Mouse (Mus musculus) olfactory bulb, adult 2 months (tissue): Measurements from ENCODE around the gene Brinp2. TPM values are rescaled to one million over a fixed set of nuclear protein-coding genes. Genes with fewer than 3 reads are reported as not detected.

Experiments
- H3K27ac ChIP-seq: fragments of 200-500 bp; 2 replicates; pipeline ENCODE4 v1.5.1; 2012; ENCODE audit warnings: low read depth, low read length; ENCODE audit not compliant: insufficient read depth
- H3K4me1 ChIP-seq: fragments of 200-500 bp; 2 replicates; pipeline ENCODE4 v1.6.1; 2012; ENCODE audit warnings: low read length; ENCODE audit not compliant: control insufficient read depth, insufficient read depth
- H3K4me3 ChIP-seq: fragments of 200-500 bp; 2 replicates; pipeline ENCODE4 v1.5.1; 2012; ENCODE audit warnings: mild to moderate bottlenecking, low read depth, low read length, moderate library complexity; ENCODE audit not compliant: insufficient read depth
- CTCF ChIP-seq: fragments of 200-500 bp; IDR thresholded peaks from 2 replicates; pipeline ENCODE4 v1.5.1; 2012; ENCODE audit warnings: low read depth, mild to moderate bottlenecking, low read length, moderate library complexity; ENCODE audit not compliant: insufficient read depth
- POLR2A ChIP-seq: fragments of 200-500 bp; IDR thresholded peaks from 2 replicates; pipeline ENCODE4 v1.6.1; 2012; ENCODE audit warnings: mild to moderate bottlenecking, low read depth, low read length, moderate library complexity; ENCODE audit not compliant: insufficient read depth
- WGBS: fragments of 180-500 bp; shearing (Covaris S2); methylation state at CpG from one replicate; pipeline ENCODE4 v1.1.7; 2018; 5-methylcytosine and 5-hydroxymethylcytosine counted together
- polyA plus RNA-seq: library from polyadenylated mRNA; stranded (reverse); fragments of >200 nt; gene quantifications from 2 replicates; pipeline ENCODE4 v1.2.4, GENCODE M21; 2012; ENCODE audit warnings: low replicate concordance; ENCODE audit not compliant: missing spikeins, insufficient read depth, insufficient read length

Gene Brinp2
- polyA plus RNA-seq, 1 experiment: not detected

GRCm38 (mm10) chr1:158310426-158311156, 45.5 kb downstream of the Brinp2 start:
- Histone ChIP-seq H3K27ac (no peak overlapping the region), H3K4me1 (peaks cover 5% of the 10 kb centered on the region), H3K4me3 (no peak overlapping the region)
- WGBS: 54% methylated on average over 5 of the region's 5 CpGs
- TF ChIP-seq POLR2A (no peak), CTCF (no peak)

- TF ChIP-seq POLR2A: no peak
- no peak for TF ChIP-seq CTCF
- no peak overlapping the region for H3K4me3 ChIP-seq
- H3K4me1 ChIP-seq: peaks cover 19% of the 10 kb centered on the region
- H3K27ac ChIP-seq: no peak overlapping the region
- WGBS: 41% methylated on average over 7 of the region's 7 CpGs
Observed at GRCm38 (mm10) chr1:158297042-158297441, 59.1 kb downstream of the Brinp2 start.

- Histone ChIP-seq H3K4me3 (no peak overlapping the region), H3K4me1 (peaks cover 22% of the 10 kb centered on the region), H3K27ac (no peak overlapping the region)
- 70% methylated on average over 8 of the region's 8 CpGs for WGBS
- TF ChIP-seq CTCF: no peak
- no peak for TF ChIP-seq POLR2A
Observed at GRCm38 (mm10) chr1:158296287-158296931, 59.7 kb downstream of the Brinp2 start.

GRCm38 (mm10) chr1:158295270-158295669, 60.9 kb downstream of the Brinp2 start:
- TF ChIP-seq POLR2A: no peak
- peaks cover 20% of the 10 kb centered on the region for H3K4me1 ChIP-seq
- no peak overlapping the region for H3K4me3 ChIP-seq
- WGBS: 66% methylated on average over 16 of the region's 16 CpGs
- H3K27ac ChIP-seq: no peak overlapping the region

GRCm38 (mm10) chr1:158285198-158285597, 70.9 kb downstream of the Brinp2 start:
- no peak overlapping the region for H3K4me3 ChIP-seq
- H3K4me1 ChIP-seq: peaks cover 3% of the 10 kb centered on the region; the same call in 1 of the 2 replicates
- H3K27ac ChIP-seq: no peak overlapping the region
- TF ChIP-seq CTCF (no peak), POLR2A (no peak)
- 73% methylated on average over 3 of the region's 3 CpGs for WGBS

GRCm38 (mm10) chr1:158283869-158284268, 72.3 kb downstream of the Brinp2 start:
- Histone ChIP-seq H3K27ac (no peak overlapping the region), H3K4me3 (no peak overlapping the region), H3K4me1 (peaks cover 3% of the 10 kb centered on the region; the same call in 1 of the 2 replicates)
- TF ChIP-seq POLR2A (no peak), CTCF (no peak)
- 70% methylated on average over 7 of the region's 7 CpGs for WGBS

- no peak overlapping the region for H3K27ac ChIP-seq
- no peak overlapping the region for H3K4me3 ChIP-seq
- 26% methylated on average over 9 of the region's 9 CpGs for WGBS
- H3K4me1 ChIP-seq: peaks cover 9% of the 10 kb centered on the region
- TF ChIP-seq POLR2A: no peak
- TF ChIP-seq CTCF: no peak
Observed at GRCm38 (mm10) chr1:158272058-158272457, 84.1 kb downstream of the Brinp2 start.

GRCm38 (mm10) chr1:158267020-158267571, 89.0 kb downstream of the Brinp2 start:
- H3K27ac ChIP-seq: no peak overlapping the region
- no peak overlapping the region for H3K4me3 ChIP-seq
- WGBS: 32% methylated on average over 8 of the region's 8 CpGs
- TF ChIP-seq CTCF (no peak), POLR2A (no peak)
- H3K4me1 ChIP-seq: peaks cover 13% of the 10 kb centered on the region

- 70% methylated on average over 3 of the region's 3 CpGs for WGBS
- TF ChIP-seq CTCF (no peak), POLR2A (no peak)
- Histone ChIP-seq H3K4me1 (peaks cover 13% of the 10 kb centered on the region), H3K27ac (no peak overlapping the region), H3K4me3 (no peak overlapping the region)
Observed at GRCm38 (mm10) chr1:158266293-158267019, 89.7 kb downstream of the Brinp2 start.
